Mouse (Mus musculus) ES-CJ7 (cell line): ENCODE results near the gene Rorc.

ENCODE experiments used
- DNase-seq: peaks from one replicate; pipeline ENCODE4 v3.0.0; 2011; ENCODE audit warnings: low read depth, low spot score

The Rorc gene

DNA sequence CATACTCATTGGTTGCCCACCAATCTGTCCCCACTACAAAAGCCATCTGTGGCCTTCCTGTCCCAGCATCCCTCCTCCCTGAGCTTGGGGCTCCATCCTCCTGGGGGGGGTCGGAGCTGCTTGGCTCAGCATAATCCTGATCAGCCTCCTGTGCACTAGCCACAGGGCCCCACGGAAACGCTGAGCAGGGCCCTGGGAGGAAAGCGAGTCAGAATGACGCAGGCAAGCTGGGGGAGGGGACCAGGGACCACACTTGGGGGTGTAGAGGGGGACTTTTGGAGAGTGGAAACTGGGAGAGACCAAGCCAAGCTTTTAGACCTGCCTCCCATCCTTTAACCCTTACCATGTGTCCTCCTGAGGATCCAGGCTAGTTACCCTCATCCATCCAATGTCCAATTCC lies 3.3 kb downstream of the Rorc start:
- no peak for DNase-seq

DNA sequence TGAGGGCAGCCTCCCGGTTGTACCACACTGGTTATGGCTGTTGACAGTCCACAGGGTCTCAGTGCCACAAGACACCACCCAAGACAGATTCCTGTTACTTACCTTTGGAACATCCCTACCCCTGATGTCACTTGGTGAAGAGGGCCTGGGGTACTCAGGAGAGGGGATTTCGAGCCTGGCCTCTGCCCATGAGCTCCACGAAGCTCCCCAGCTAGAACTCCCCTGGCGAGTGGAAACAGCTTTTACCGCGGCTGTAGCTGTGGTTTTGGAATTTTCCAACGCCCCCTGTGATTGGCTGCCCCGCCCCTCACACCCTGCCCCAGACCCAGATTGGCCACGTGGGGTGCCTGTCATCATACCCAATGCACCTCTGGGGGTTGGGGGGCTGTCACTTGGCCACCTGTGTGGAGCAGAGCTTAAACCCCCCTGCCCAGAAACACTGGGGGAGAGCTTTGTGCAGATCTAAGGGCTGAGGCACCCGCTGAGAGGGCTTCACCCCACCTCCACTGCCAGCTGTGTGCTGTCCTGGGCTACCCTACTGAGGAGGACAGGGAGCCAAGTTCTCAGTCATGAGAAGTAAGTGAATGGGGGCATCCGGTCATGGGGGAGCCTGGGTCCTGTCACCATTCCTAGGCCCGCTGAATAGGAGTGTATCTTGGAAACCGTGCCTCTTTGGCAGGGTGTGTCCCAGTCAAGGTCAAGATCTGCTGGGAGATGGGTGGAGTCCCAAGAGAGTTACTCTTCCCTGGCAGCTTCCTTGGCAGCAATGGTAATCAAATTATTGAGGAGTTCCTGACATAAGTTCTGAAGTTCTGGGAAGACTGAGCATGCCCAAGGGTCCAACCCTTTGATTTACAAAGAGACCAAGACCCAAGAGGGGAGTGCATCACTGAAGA lies 4.7 kb downstream of the Rorc start:
- DNase-seq = peak; percentile 60

DNA sequence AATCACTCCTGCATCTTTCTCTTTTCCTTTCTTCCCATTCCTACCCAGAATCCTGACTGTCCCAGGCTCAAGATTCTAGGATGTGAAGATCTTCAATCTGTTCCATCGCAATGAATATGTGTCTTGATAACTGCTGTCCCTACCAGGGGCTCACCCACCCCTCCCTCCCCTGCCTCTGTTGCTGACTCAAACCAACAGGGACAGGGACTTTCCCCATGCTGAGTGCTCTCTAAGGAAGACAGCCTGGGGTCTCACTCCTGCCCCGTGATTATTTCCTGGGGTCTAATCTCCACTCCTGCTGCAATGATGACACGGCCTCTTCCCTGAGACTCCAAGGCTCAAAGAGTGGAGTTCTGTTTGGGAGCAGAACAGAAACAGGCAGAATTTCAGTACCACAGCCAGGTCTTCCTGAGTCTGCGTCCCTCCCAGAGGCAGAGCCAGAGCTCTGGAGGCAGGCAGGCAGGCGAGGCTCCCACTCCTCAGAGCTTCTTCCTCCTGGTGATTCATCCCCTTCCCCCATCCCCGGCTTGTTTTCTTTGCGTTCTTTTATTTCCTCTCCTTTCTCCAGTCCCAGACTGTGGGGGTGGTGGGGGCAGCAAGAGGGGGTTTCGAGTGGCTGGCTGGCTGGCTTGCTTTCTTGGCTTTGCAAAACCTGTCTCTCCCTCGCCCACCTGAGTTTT lies 7.4 kb downstream of the Rorc start:
- no peak for DNase-seq

DNA sequence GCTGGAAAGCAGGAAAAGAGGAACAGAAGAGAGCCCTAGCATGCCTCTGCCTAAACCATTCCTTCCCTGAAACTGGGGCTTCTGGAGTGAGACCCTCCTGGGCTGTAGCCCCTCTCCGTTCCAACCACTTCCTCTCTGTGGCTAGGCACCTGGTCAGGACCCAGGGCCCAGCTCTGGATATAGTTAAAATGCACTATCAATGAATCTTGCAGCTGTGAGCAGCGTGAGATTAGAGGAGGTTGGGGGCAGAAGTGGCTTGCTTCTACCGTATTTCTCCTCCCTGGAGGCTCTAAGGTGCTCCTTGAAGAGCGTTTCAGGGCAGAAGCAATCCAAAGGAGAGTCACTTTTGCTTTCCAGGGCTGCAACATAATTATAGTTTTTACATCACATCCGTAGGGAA lies 9.7 kb downstream of the Rorc start:
- no peak for DNase-seq

DNA sequence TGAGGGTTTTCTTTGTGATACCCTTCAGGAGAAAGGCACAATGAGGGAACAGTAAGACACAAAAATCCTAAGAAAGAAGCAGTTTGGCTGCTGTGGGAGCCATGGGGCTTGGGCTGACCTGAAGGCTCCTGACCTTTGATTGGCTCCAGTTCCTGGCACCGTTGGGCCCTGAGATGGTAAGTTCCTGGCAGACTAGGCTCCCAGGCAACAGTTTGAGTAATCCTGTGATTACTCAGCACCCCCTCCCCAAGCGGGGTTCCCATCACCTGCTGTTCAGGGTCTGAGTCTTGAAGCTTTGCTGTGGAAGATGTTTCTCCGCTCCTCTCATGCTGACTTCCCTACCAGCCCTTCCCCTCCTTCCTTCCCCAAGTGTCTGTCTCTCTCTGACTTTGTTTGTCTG lies 10.9 kb downstream of the Rorc start:
- DNase-seq = no peak

DNA sequence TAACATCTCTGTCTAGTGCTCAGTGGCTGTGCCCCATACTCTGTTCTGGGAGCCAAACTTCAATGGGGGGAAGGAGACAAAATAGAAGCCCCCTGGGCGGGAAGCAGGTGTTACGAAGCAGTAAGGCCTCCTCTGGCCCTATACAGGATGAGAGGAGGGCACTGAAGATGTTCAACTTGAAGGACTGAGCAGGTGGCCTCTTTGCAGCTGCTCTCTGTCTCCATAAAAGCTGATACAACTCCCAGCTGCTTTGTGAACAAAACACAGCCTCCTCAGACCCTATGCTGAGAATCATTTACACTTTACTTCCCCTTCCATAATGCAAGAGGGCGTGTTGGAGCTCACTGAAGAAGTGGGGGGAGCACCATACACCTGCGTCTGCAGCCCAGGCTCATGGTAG lies 14.1 kb downstream of the Rorc start:
- no peak for DNase-seq

DNA sequence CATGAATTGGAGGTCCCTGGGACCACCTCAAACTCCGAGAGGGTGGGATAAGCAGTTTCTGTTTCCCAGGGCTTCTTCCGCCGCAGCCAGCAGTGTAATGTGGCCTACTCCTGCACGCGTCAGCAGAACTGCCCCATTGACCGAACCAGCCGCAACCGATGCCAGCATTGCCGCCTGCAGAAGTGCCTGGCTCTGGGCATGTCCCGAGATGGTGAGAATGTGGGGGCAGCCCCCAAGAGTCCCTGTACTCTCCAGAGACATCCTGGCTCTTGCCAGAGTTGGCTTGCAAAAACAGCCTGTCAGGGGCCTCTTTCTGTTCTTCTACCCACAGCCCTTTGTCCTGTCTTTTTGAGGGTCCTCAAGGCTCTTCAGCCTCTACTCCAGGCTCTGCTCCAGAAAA lies 14.8 kb downstream of the Rorc start:
- DNase-seq = no peak

DNA sequence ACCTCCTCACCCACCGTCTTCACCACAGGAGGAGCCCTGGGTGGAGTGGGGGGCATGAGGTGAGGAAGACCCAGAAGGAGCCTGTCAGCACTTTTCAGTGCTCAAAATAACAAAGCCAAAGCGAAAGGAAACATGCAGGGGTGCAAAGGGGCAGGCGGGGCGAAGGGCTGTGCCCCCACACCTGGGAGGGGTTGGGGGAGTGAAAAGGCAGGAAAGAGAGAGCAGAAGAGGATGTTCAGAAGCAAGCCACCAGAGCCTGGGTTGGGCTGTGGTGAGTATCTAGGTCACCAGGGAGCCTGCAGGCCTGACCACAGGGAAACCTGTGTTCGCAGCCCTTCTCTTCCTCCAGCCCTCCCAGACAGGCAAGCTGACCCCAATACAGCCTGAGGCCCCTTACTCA lies 15.5 kb downstream of the Rorc start:
- no peak for DNase-seq

DNA sequence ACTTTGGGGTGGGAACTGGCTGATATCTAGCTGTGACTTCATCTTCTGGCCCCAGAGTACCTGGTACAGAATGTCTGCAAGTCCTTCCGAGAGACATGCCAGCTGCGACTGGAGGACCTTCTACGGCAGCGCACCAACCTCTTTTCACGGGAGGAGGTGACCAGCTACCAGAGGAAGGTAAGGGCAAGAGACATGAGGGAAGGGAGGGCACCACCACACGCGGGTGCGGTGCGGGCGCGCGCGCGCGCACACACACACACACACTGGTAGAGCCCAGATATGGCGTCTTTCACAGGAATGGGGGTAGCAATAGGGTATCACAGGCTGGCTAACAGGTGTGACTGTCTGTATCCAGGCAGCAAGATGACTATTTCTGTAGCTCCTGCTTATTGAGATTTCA lies 16.8 kb downstream of the Rorc start:
- DNase-seq = no peak

DNA sequence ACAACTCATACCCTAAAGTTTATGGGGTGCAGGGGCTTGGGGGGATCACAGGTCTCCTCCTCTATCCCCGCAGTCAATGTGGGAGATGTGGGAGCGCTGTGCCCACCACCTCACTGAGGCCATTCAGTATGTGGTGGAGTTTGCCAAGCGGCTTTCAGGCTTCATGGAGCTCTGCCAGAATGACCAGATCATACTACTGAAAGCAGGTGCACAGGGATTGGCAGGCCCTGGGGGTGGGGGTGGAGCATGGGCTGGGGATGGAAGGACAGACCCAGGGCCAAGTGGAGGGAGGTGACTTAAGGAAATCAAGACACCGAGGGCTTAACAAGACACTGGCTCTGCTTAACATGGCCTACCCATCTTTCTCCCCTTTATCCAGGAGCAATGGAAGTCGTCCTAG lies 18.4 kb downstream of the Rorc start:
- DNase-seq = no peak

DNA sequence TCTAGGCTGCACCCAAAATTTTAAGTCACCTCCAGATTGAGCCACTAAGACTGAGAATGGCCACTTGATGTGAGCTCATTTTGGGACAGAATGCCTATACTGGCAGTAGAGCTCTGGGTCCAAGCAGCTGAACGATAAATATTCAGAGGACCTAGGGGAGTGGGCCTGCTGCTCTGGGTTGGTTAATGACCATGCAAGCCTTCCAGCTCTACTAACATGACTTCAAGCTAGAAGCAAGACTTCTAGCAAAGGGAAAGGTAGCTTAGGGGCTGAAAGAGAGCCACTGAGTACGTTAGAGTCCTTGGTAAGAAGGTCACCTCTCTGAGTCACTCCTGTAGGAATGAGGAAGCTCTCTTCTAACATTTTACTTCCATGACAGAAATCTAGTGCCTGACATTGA lies 19.5 kb downstream of the Rorc start:
- DNase-seq = no peak

DNA sequence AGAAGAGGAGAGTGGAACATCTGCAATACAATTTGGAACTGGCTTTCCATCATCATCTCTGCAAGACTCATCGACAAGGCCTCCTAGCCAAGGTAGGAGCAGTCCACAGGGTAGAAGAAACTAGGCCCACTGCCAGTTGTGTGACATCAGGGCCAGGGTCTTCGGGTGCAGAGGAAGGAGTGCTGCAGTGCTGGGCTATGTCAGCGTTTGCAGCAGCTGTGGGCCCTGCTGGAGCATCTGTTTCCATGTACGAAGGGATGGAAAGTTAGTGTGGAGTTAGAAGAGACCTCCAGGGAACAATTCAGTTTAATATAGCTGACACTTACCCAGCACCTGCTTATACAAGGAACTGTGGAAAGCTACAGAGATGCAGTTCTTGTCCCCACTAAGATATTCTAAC lies 20.5 kb downstream of the Rorc start:
- DNase-seq = no peak

DNA sequence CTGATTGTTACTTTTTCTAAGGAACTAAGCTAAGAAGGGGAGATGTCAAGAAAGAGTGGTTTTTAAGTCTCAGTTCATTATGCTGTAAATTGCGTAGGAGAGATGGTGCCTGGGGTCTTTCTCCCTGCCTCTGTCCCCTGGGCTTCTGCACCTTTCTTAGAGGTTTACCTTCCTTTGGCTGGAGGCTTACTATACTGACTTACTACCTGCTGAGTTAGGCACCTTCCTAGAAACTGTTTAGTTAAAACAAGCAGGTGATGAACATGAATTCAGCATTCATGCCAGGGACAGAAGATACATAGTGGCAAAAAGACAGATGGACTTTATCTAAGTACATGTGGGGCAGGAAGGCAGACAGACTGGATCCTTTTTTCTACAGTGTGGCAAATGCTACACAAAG lies 23.7 kb downstream of the Rorc start:
- no peak for DNase-seq

DNA sequence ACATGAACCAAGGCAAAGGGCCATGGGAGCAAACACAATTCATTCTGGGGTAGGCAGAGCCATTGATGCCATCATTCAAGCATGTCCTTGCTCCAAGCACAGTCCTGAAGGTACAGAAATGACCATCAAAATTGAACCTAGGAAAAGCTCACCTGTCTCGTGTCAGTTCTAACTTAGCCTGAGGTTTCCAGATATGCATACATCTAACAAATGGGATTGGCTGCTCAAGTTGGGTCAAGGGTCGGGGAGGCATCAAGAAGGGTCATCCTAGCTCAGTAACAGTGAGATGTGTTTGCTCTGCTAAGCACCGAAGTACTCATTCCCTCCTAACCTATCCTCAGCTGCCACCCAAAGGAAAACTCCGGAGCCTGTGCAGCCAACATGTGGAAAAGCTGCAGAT lies 24.3 kb downstream of the Rorc start:
- DNase-seq = no peak

DNA sequence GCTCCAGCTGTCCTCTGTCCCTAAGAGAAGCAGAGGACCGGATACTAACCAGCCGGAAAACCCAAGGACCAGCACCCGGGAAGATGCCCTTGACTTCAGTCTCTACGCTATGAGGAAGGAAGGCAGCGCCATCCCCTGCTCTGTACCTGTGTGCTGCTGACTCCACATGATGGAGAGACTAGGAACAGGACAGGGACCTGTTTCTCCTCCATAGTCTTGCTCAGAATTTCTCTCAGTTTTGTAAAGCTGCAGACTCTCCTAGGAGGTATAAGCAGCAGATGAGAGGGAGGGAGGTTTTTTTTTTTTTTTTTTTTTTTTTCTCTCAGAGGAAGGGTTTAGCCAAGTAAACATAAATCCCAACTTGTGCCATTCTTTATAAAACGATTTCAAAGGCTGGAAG lies 25.6 kb downstream of the Rorc start, which contains the start of gene Lingo4:
Gene Lingo4 (plus strand): TSS at position 301 of the 400 bp plus-strand sequence.
- DNase-seq = no peak

DNA sequence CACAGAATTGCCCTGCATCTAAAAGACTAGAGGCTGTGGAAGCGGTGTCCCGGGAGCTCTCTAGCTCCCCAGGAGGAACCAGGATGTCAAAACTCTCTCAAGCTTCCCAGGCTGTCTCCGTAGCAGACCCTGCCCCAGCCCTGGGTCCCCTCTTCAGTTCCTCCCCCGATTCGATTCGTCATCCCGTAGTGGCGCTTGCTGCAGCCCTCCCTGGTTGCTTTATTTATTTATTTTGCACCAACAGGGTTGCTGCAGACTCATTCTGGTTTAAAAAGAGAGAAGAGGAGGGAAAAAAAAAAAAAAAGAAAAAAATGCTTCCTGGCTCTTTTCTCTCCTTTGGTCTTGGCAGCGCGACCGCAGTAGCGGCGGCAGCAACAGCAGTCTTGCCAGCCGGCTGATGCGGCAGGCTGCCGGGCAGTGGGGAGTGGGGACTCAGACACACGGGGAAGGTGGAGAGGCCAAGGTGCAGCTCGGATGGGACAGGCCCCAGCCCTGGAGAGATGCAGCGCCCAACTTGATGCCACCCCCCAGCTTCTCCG lies 26.4 kb downstream of the Rorc start:
- DNase-seq = peak; percentile 33

DNA sequence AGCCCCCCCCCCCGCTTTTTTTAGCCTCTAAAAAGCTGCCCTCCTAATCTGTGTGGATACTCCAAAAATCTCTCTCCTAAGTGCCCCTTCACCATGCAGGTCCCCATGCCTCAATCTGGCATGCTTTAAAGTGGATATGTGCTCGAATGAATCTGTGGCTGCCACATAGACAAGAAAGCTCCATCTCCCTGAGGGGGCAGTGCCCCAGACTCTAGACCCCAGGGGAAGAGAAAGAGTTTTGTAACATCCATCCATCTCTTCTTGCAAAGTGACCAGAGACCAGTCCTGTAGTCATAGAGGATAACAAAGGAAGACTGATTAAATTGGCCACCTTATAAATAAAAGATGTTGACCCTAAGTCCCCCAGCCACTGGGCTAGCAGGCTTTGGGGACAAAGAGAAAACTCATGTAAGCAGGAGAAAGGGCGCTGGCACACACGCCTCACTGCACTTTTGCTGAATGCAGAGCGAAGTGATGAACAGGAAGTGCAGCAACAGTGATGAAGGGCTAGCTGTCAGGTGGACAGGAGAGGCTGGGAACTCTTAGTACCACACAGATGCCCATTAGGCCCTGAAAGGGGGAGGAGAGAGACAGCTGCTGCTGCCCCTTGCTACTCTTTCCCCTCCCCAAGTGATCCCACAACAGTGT lies 27.2 kb downstream of the Rorc start:
- no peak for DNase-seq

DNA sequence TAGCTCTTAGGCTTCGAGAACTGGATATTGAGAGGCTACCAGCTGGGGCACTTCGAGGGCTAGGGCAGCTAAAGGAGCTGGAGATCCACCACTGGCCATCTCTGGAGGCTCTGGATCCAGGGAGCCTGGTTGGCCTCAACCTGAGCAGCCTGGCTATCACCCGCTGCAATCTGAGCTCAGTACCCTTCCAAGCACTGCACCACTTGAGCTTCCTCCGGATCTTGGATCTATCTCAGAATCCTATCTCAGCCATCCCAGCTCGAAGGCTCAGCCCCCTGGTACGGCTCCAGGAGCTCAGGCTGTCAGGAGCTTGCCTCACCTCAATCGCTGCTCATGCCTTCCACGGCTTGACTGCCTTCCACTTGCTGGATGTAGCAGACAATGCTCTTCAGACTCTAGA lies 29.9 kb downstream of the Rorc start:
- DNase-seq = no peak

DNA sequence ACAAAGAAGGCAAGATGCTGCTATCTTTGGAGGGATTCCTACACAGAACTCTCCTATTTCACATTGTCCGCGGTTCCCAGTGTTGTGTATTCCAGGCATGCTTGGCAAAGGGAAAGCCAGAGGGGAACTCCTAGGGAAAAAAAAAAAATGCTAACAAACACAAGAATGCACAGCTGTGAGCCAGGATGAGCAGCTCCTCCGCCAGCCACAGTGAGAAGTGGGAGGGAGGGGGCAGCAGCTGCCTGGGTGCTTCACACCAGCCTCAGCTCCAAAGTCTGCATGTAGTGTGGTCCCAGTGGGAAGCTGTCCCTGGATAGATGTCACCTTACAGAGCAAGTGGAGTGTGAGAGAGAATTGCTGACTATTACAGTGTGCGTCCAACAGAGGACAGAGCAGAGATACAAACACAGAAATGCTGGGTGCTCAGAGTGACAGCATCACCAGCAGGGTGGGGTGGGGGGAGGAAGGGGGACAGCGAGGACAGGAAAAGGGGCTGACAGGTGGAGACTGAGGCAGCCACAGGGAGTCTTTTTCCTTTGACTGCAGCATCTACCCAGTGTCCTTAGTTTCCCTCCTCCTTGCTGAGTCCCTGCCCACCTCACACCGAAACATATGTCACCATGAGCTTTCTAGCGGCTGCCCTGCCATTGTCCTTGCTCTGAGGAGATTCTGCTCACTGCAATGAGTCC lies 31.9 kb downstream of the Rorc start:
- no peak for DNase-seq

DNA sequence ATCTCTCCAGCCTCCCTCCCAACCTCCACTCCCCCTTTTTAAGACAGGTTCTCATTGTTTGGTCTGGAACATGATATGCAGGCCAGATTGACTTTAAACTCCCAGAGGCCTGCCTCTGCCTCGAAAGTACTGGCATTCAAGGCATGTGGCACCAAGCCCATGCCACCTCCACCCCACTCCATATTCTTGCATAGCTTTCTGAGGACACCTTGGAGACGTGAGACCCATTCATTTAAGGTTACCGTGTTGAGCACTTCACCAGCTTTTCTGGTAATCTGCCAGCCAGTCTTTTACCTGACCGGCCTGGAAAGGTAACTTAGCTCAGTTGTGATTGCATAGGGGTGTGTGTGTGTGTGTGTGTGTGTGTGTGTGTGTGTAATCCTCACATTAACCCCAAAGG lies 33.0 kb downstream of the Rorc start:
- no peak for DNase-seq

DNA sequence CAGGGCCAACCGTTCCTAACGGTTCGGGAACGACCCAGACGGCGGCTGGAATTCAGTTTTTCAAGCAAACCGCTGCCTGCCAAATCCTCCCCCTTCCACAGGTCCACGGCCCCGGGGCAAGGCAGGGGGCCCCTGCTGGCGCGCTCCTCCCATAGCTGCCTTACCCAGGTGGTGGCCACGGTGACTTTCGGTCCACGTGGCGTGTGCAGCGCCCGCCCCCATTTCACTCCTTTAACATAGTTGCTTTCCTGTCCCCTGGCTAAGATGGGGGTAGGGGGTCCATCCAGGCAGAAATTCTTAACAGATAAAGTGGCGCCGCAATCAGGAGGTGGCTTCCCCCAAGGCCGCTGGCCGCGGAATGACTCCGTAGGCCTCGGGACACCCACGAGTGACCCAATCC lies 39.9 kb downstream of the Rorc start:
- DNase-seq = no peak
